19 mouse cellular contexts compared by ENCODE assay signal in genomic region chr10:70365504-70365903, GRCm38 (mm10).
"Had no signal": no experiment of that assay in that cellular context is flagged by ENCODE, and none has a peak within 500 bp of the region (broad histone marks: within the 10 kb centered on the region; RNA-seq: fewer than 3 reads in every experiment).

No protein-coding gene starts in this region.

- H3K4me2 ChIP-seq: lung, embryonic 14.5 days; midbrain, embryonic 12.5 days; neural tube, embryonic 13.5 days; neural tube, embryonic 15.5 days; stomach, embryonic 15.5 days had no signal

- H3K27me3 ChIP-seq: midbrain, embryonic 12.5 days; neural tube, embryonic 13.5 days; neural tube, embryonic 15.5 days; stomach, embryonic 15.5 days had no signal

- DNase-seq: lung, adult 18-20 months; lung, embryonic 14.5 days; lung, postnatal 10 days; lung, postnatal 4 days; midbrain, embryonic 14.5 days; retina, postnatal 1 day; right cerebral cortex, adult 18-20 months; right cerebral cortex, postnatal 25 days; right cerebral cortex, postnatal 4 days; spleen, adult 18-20 months; thymus, adult 2 months; thymus, postnatal 25 days; thymus, postnatal 4 days had no signal

- H3K4me1 ChIP-seq: stomach, embryonic 15.5 days had no signal

- H3K36me3 ChIP-seq: midbrain, embryonic 10.5 days; midbrain, embryonic 12.5 days; neural tube, embryonic 13.5 days; neural tube, embryonic 15.5 days; stomach, embryonic 15.5 days had no signal

- H3K27ac ChIP-seq: midbrain, embryonic 10.5 days; midbrain, embryonic 12.5 days; neural tube, embryonic 13.5 days; neural tube, embryonic 15.5 days; stomach, embryonic 15.5 days; stomach, postnatal 0 days had no signal

- H3K9me3 ChIP-seq: midbrain, embryonic 10.5 days; midbrain, embryonic 12.5 days; neural tube, embryonic 13.5 days; neural tube, embryonic 15.5 days; stomach, embryonic 15.5 days had no signal

- H3K4me3 ChIP-seq: midbrain, embryonic 10.5 days; midbrain, embryonic 12.5 days; neural tube, embryonic 13.5 days; neural tube, embryonic 15.5 days; stomach, embryonic 15.5 days had no signal

- H3K9ac ChIP-seq: lung, embryonic 14.5 days; midbrain, embryonic 12.5 days; neural tube, embryonic 13.5 days; neural tube, embryonic 15.5 days; stomach, embryonic 15.5 days had no signal
